Mouse (Mus musculus) hindbrain, embryonic 15.5 days (tissue): ENCODE measurements around the gene Lat2. TPM values are rescaled to one million over a fixed set of nuclear protein-coding genes. Genes with fewer than 3 reads are reported as not detected.
A peak's percentile ranks its signal among the peaks of the same experiment; 100 is the strongest.

Experiments
- ATAC-seq: fragments of 200-750 bp; cut with Nextera tagmentation; 2 replicates; pipeline ENCODE4 v1.8.0; 2017; ENCODE audit warnings: low read depth, moderate number of reproducible peaks, moderate TSS enrichment; ENCODE audit not compliant: low FRiP score
- H3K27ac ChIP-seq: fragments of 300-500 bp; sonication (generic); replicated peaks from 2 replicates; pipeline ENCODE4 v1.5.1; 2015; ENCODE audit warnings: mild to moderate bottlenecking, inconsistent platforms
- H3K27me3 ChIP-seq: fragments of 300-500 bp; sonication (generic); 2 replicates; pipeline ENCODE4 v1.6.1; 2015; ENCODE audit warnings: control low read depth, inconsistent platforms
- H3K36me3 ChIP-seq: fragments of 300-500 bp; sonication (generic); 2 replicates; pipeline ENCODE4 v1.6.1; 2015; ENCODE audit warnings: control low read depth, inconsistent platforms
- H3K4me1 ChIP-seq: fragments of 300-500 bp; sonication (generic); replicated peaks from 2 replicates; pipeline ENCODE4 v1.6.1; 2015; ENCODE audit warnings: control low read depth, inconsistent platforms
- H3K4me2 ChIP-seq: fragments of 300-500 bp; sonication (generic); 2 replicates; pipeline ENCODE4 v1.6.1; 2015; ENCODE audit warnings: moderate library complexity, mild to moderate bottlenecking, inconsistent platforms
- H3K4me3 ChIP-seq: fragments of 300-500 bp; sonication (generic); 2 replicates; pipeline ENCODE4 v1.5.1; 2015; ENCODE audit warnings: mild to moderate bottlenecking, inconsistent platforms
- H3K9ac ChIP-seq: fragments of 300-500 bp; sonication (generic); 2 replicates; pipeline ENCODE4 v1.6.1; 2015; ENCODE audit warnings: inconsistent platforms
- H3K9me3 ChIP-seq: fragments of 300-500 bp; sonication (generic); 2 replicates; pipeline ENCODE4 v1.6.1; 2016; ENCODE audit warnings: control low read depth, inconsistent platforms
- WGBS: fragments of 180-500 bp; shearing (Covaris S2); methylation state at CpG from one replicate; pipeline ENCODE4 v1.1.7; 2015; 5-methylcytosine and 5-hydroxymethylcytosine counted together
- polyA plus RNA-seq: library from polyadenylated mRNA; unstranded; fragments of >200 nt; fragmentation: Nextera tagmentation; extraction: Ambion mirVana; gene quantifications from 2 replicates; pipeline ENCODE4 v1.2.1, GENCODE M21; 2015

The Lat2 gene
- polyA plus RNA-seq, 1 experiment from 2014 or later: 4.2 TPM

- Histone ChIP-seq H3K4me1 (peaks cover 19% of the 10 kb centered on the region), H3K9me3 (no peaks in the 10 kb centered on the region), H3K27me3 (no peaks in the 10 kb centered on the region), H3K4me3 (peak overlapping the region; percentile 97), H3K9ac (peak overlapping the region; percentile 99), H3K27ac (peak overlapping the region; percentile 96), H3K4me2 (peak overlapping the region; percentile 82), H3K36me3 (0 out of 2 replicates have a peak, but pooled peaks cover 4% of the 10 kb centered on the region)
- WGBS: 35% methylated on average over 5 of the region's 5 CpGs
- no peak for ATAC-seq
Measured at GRCm38 (mm10) chr5:134637820-134638367, 23.1 kb upstream of the Lat2 start.

GRCm38 (mm10) chr5:134632841-134633240 lies 18.0 kb upstream of the Lat2 start:
- Histone ChIP-seq H3K4me1 (peaks cover 10% of the 10 kb centered on the region), H3K36me3 (peaks cover 8% of the 10 kb centered on the region), H3K4me3 (no peak overlapping the region), H3K9ac (no peak overlapping the region), H3K27me3 (no peaks in the 10 kb centered on the region), H3K27ac (no peak overlapping the region), H3K4me2 (no peak overlapping the region), H3K9me3 (no peaks in the 10 kb centered on the region)
- ATAC-seq: no peak
- WGBS: 52% methylated on average over 2 of the region's 2 CpGs

DNA sequence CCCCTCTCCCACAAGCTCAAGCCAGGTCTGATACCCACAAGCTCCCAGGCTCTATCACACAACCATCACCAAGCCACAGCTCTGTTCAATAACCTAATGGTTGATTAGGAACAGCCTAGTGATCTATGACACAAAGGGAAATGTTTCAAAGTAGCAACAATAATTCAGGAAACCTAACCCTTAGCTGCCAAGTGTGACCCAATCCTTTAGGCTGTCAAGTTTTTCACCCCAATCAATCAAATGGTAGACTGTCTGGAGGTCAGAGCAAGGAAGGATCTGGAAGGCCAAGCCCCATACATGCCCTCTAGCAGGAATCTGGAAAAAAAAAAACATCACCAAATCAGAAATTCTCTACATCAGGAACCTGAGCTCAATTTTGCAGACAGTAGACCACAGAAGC lies 16.0 kb upstream of the Lat2 start:
- Histone ChIP-seq H3K9ac (no peak overlapping the region), H3K27me3 (no peaks in the 10 kb centered on the region), H3K4me3 (no peak overlapping the region), H3K36me3 (peaks cover 26% of the 10 kb centered on the region), H3K27ac (no peak overlapping the region), H3K4me2 (no peak overlapping the region), H3K4me1 (no peaks in the 10 kb centered on the region), H3K9me3 (no peaks in the 10 kb centered on the region)
- no peak for ATAC-seq

DNA sequence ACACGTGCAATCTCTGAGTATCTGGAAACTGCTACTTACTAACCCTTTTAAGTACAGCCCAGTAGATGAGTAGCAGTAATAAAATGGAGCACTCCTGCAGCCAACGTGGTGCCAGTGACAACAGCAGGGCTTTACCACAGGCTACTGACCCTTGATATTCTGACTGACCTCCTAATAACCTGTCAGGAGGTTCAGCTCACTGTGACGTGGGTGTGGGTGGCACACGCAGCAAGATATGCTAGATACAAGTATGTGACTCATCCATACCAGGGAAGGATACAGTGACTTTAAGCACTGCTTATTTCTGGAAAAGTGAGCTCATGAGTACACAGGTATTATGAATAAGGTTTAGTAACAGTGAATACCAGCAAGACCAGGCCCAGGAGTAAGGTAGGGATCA lies 14.7 kb upstream of the Lat2 start:
- H3K4me1 ChIP-seq: no peaks in the 10 kb centered on the region
- no peak overlapping the region for H3K27ac ChIP-seq
- no peaks in the 10 kb centered on the region for H3K9me3 ChIP-seq
- peaks cover 34% of the 10 kb centered on the region for H3K36me3 ChIP-seq
- WGBS: 88% methylated on average over 4 of the region's 4 CpGs
- no peak overlapping the region for H3K4me2 ChIP-seq
- H3K9ac ChIP-seq: no peak overlapping the region
- H3K4me3 ChIP-seq: no peak overlapping the region
- no peaks in the 10 kb centered on the region for H3K27me3 ChIP-seq
- no peak for ATAC-seq

DNA sequence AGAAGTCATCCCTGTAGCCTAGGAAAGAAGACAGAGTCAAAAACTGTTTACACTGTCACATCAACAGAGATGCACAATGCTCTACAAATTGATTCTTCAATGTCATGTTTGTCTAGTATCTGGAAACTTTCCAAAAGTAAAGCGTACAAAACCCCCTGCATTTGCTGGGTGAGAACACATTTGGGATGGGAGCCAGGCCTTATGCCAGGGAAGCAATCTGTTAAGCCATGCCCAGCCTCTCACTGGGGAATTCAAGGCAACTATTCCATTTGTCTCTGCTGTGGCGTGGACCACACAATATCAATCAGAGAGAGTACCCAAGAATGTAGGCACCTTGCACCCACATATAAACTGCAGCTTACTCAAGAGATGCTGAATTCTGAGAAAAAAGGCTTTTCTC lies 7.2 kb upstream of the Lat2 start:
- H3K4me3 ChIP-seq: no peak overlapping the region
- H3K9ac ChIP-seq: no peak overlapping the region
- no peaks in the 10 kb centered on the region for H3K27me3 ChIP-seq
- H3K27ac ChIP-seq: no peak overlapping the region
- peaks cover 87% of the 10 kb centered on the region for H3K36me3 ChIP-seq
- ATAC-seq: no peak
- WGBS: 55% methylated on average over 2 of the region's 2 CpGs
- 0 out of 2 replicates have a peak, but pooled peaks cover 5% of the 10 kb centered on the region for H3K4me1 ChIP-seq
- no peaks in the 10 kb centered on the region for H3K9me3 ChIP-seq
- H3K4me2 ChIP-seq: no peak overlapping the region

- Histone ChIP-seq H3K36me3 (peaks cover 78% of the 10 kb centered on the region), H3K4me1 (0 out of 2 replicates have a peak, but pooled peaks cover 5% of the 10 kb centered on the region), H3K27me3 (no peaks in the 10 kb centered on the region), H3K9me3 (no peaks in the 10 kb centered on the region), H3K4me3 (no peak overlapping the region), H3K4me2 (no peak overlapping the region), H3K27ac (no peak overlapping the region), H3K9ac (no peak overlapping the region)
- WGBS: 95% methylated on average over 16 of the region's 16 CpGs
- ATAC-seq: no peak
Measured at GRCm38 (mm10) chr5:134621099-134621640, 6.3 kb upstream of the Lat2 start.

- Histone ChIP-seq H3K4me2 (no peak overlapping the region), H3K9me3 (no peaks in the 10 kb centered on the region), H3K36me3 (peaks cover 71% of the 10 kb centered on the region), H3K27ac (no peak overlapping the region), H3K9ac (no peak overlapping the region), H3K27me3 (no peaks in the 10 kb centered on the region), H3K4me1 (0 out of 2 replicates have a peak, but pooled peaks cover 5% of the 10 kb centered on the region), H3K4me3 (no peak overlapping the region)
- 92% methylated on average over 9 of the region's 9 CpGs for WGBS
- ATAC-seq: no peak
Measured at GRCm38 (mm10) chr5:134620457-134620856, 5.6 kb upstream of the Lat2 start.

DNA sequence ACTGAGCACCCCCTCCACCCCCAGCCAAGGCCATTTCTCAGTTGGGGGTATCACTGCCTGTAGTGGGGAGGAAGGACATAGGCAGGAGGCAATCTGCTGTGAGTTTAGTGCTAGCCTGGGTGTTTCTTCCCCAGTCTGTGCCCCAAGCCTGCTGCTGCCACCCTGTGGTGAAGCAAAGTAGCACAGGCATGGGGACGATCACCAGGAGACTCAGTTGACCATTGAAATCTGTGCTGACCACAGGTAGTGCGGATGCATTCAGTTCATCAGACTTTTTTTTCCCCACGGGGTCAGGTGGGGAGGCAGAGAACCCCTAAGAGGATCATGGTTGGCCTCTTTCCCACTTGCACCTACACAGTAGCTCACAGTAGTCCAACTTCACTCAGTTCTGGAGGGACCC lies 2.2 kb upstream of the Lat2 start:
- Histone ChIP-seq H3K4me1 (0 out of 2 replicates have a peak, but pooled peaks cover 3% of the 10 kb centered on the region), H3K4me2 (no peak overlapping the region), H3K27ac (no peak overlapping the region), H3K9ac (no peak overlapping the region), H3K4me3 (no peak overlapping the region), H3K36me3 (peaks cover 46% of the 10 kb centered on the region), H3K9me3 (no peaks in the 10 kb centered on the region), H3K27me3 (no peaks in the 10 kb centered on the region)
- WGBS: 56% methylated on average over 3 of the region's 3 CpGs
- no peak for ATAC-seq

- ATAC-seq: no peak
- no peak overlapping the region for H3K4me2 ChIP-seq
- H3K27ac ChIP-seq: no peak overlapping the region
- H3K27me3 ChIP-seq: no peaks in the 10 kb centered on the region
- WGBS: 72% methylated on average over 4 of the region's 4 CpGs
- no peak overlapping the region for H3K4me3 ChIP-seq
- H3K36me3 ChIP-seq: peaks cover 33% of the 10 kb centered on the region
- 0 out of 2 replicates have a peak, but pooled peaks cover 6% of the 10 kb centered on the region for H3K4me1 ChIP-seq
- no peaks in the 10 kb centered on the region for H3K9me3 ChIP-seq
- no peak overlapping the region for H3K9ac ChIP-seq
Measured at GRCm38 (mm10) chr5:134615780-134616179, 955 bp upstream of the Lat2 start.

DNA sequence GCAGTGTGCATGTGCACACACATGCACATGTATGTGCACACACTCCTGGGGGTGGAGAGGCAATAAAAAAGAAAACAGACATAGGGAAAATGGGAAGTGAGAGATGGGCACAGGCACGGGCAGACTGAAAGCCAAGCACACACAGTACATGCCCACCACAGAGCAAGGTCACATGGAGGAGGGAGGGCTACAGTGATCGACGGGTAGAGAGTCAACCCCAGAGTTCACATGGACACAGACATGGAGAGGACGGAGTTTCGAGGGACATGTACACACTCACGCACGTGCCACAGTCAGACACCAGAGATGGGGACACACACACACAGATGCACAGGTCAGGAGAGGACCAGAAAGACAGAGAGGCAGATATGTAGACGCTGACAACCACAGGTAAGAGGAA lies 555 bp upstream of the Lat2 start:
- H3K27ac ChIP-seq: no peak overlapping the region
- no peak overlapping the region for H3K4me2 ChIP-seq
- 80% methylated on average over 8 of the region's 8 CpGs for whole genome bisulfite sequencing
- no peaks in the 10 kb centered on the region for H3K9me3 ChIP-seq
- no peaks in the 10 kb centered on the region for H3K27me3 ChIP-seq
- H3K36me3 ChIP-seq: peaks cover 29% of the 10 kb centered on the region
- no peak overlapping the region for H3K4me3 ChIP-seq
- H3K4me1 ChIP-seq: 0 out of 2 replicates have a peak, but pooled peaks cover 6% of the 10 kb centered on the region
- ATAC-seq: no peak
- H3K9ac ChIP-seq: no peak overlapping the region

GRCm38 (mm10) chr5:134614296-134614695 lies 529 bp downstream of the Lat2 start:
- Histone ChIP-seq H3K27ac (no peak overlapping the region), H3K9me3 (no peaks in the 10 kb centered on the region), H3K36me3 (peaks cover 18% of the 10 kb centered on the region), H3K4me3 (no peak overlapping the region), H3K27me3 (no peaks in the 10 kb centered on the region), H3K4me1 (0 out of 2 replicates have a peak, but pooled peaks cover 6% of the 10 kb centered on the region), H3K4me2 (no peak overlapping the region), H3K9ac (no peak overlapping the region)
- ATAC-seq: no peak
- 93% methylated on average over 8 of the region's 8 CpGs for WGBS

GRCm38 (mm10) chr5:134613727-134614126 lies 1.1 kb downstream of the Lat2 start:
- peaks cover 12% of the 10 kb centered on the region for H3K36me3 ChIP-seq
- no peaks in the 10 kb centered on the region for H3K9me3 ChIP-seq
- no peak overlapping the region for H3K9ac ChIP-seq
- H3K27me3 ChIP-seq: no peaks in the 10 kb centered on the region
- 0 out of 2 replicates have a peak, but pooled peaks cover 6% of the 10 kb centered on the region for H3K4me1 ChIP-seq
- 86% methylated on average over 9 of the region's 9 CpGs for WGBS
- no peak for ATAC-seq
- no peak overlapping the region for H3K4me2 ChIP-seq
- H3K4me3 ChIP-seq: no peak overlapping the region
- H3K27ac ChIP-seq: no peak overlapping the region
